Mouse (Mus musculus): ENCODE results near the gene Map9. TPM values are rescaled to one million over a fixed set of nuclear protein-coding genes. Genes with fewer than 3 reads are reported as not detected.
"Not testable (repeated sequence)": the region's sequence is repeated elsewhere in the genome, so short reads cannot be mapped to it uniquely, and the experiment has no call there.

The Map9 gene
- polyA plus RNA-seq, 1 experiment from 2014 or later = 0.06 TPM

DNA sequence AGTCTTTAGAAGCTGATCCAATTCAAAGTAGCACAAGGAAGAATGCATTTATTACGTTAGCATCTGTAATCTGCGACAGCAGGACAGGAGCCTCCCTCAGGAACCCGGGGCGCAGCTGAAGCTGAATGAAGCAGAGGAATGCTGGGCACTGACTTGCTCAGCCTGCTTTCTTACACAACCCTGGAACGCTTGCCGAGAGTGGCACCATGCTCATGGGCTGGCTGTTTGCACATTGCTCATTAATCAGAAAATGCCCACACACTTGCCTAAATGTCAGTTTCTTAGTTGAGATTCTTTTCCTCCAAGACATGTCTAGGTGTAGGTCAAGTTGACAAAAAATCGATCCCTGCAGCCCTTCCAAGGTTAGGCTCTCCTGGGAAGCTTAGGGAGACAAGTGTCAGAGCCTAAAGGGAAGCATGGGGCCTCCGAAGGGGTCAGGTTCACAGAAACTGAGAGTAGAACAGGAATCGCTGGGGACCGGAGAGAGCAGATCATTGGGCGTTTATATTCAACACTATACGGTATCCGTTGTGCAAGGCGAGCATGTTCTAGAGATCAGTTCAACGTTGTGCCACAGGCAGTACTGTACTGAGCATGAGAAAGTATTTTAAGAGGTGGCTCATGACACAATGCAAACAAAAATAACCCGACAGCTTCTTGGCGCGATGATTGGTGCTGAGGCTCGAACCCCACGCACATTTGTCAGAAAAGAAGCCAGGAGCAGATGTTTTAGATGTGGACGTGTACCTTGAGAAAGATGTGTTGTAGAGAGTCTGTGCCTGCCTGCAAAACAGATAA lies 11.4 kb downstream of the Map9 start:
- Histone ChIP-seq H3K79me2 (ENCODE audit: inconsistent target) (no peaks in the 10 kb centered on the region), H3K4me3 (ENCODE audit: inconsistent target) (no peak overlapping the region), H3K36me3 (ENCODE audit: inconsistent target) (no peaks in the 10 kb centered on the region), H3K27ac (no peak overlapping the region)
- WGBS (ENCODE audit: missing documents) = 89% methylated on average over 17 of the region's 21 CpGs

DNA sequence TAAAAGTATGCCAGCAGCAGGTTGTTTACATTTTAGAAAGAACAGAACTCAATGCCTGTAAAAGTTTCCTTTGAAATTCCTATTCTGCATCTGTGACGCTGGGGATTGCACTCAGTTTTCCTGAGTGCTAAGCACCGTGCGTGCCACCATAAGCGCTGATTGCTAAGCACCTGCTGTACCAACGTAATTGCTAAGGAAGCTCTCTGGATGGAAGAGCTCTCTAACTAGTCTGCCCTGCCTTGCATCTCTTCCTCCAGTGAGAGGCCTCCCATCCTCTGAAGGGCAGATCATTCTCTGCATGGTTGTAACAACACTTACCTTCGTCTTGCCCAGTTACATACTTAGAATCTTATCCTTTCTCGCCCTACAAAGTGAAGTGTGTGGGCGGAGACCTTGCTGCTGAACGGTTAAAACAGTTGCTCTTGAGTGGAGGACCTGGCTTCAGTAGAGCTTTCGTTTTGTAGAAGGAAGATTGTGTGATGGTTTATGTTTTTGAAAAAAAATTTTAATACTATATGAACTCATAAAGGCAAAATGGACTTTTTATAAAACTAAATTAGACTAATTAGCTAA lies 12.7 kb downstream of the Map9 start:
- Histone ChIP-seq H3K36me3 (ENCODE audit: inconsistent target) (no peaks in the 10 kb centered on the region), H3K27ac (no peak overlapping the region), H3K79me2 (ENCODE audit: inconsistent target) (no peaks in the 10 kb centered on the region), H3K4me3 (ENCODE audit: inconsistent target) (no peak overlapping the region)
- WGBS (ENCODE audit: missing documents) = 94% methylated on average over 9 of the region's 10 CpGs

DNA sequence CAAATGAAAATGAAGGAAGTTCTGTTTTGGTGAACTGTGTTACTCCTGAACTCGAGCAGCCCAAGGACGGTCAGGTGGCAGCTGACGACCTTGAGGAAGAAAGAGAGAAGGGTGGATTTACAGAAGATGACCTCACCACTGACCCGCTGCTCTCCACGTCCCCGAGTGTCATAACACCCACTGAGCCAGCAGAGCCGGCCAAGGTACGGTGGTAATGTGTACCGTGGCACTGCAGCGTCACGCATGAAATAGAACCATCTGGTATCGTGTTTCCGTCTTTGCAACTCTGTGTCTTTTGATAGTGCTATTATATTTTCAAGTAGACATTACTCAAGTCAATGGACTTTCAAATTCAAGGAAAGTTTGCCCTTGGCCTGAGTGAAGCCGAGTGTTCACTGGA lies 19.1 kb downstream of the Map9 start:
- no peak overlapping the region for H3K4me3 ChIP-seq (ENCODE audit: inconsistent target)
- no peaks in the 10 kb centered on the region for H3K36me3 ChIP-seq (ENCODE audit: inconsistent target)
- H3K79me2 ChIP-seq (ENCODE audit: inconsistent target) = no peaks in the 10 kb centered on the region
- WGBS (ENCODE audit: missing documents) = 95% methylated on average over 14 of the region's 14 CpGs
- no peak overlapping the region for H3K27ac ChIP-seq

DNA sequence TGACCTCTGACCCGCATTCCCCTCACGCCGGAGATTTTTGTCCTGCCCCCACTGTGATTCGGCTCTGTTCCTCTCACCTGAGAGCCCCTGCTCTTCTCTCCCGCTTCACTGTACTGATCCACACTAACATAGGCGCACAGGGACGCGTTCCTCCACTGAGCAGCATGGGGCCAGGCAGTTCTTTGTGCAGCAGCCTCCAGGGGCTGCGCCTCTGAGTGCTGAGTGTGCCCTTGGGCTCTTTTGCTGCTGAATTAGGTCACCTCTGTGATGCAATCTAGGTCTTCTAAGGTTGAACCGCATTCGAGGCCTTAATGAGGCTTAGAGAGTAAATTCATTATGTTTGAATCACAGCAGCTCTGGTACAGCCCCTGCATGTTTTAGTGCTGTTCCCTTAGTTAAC lies 24.5 kb downstream of the Map9 start:
- H3K4me3 ChIP-seq (ENCODE audit: inconsistent target) = no peak overlapping the region
- WGBS (ENCODE audit: missing documents) = 88% methylated on average over 11 of the region's 11 CpGs
- no peaks in the 10 kb centered on the region for H3K36me3 ChIP-seq (ENCODE audit: inconsistent target)
- H3K27ac ChIP-seq = no peak overlapping the region
- H3K79me2 ChIP-seq (ENCODE audit: inconsistent target) = no peaks in the 10 kb centered on the region

DNA sequence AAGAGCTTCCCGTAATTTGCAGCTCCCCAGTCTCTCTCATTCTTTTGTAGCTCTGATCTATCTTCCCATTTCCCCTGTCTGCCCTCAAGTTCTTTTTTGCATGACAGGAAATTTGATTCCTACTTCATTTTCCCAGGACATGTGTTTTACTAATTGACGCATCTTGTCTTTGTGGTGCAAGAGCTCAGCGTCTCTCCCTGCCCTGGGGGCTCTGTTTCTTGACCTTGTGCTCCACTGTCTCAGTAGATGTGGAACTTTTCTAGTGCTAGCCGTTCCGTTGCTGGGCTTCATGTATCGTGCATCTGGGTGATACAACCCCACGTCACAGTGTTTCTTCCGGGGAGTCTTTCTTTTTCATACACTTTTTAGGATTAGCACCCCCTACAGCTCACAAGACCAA lies 27.2 kb downstream of the Map9 start:
- WGBS (ENCODE audit: missing documents) = 99% methylated on average over 8 of the region's 8 CpGs

DNA sequence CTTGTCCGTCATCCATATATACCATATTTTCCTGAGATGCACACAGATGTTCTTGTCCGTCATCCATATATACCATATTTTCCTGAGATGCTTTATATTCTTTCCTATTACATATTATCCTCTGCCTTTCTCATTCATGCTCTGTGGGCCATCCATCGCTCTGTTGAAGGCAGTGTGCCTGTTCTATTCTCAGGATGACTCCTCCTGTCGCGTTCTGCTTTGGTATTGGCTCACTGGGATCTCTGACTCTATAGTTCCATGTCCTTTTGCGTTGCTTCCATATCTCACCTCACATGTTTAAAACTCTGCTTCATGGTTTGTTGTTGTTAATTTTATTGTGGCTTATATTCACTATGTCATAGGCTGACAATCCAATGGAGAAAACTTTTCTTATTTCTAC lies 48.0 kb downstream of the Map9 start:
- H3K27ac ChIP-seq = no peak overlapping the region
- no peaks in the 10 kb centered on the region for H3K79me2 ChIP-seq (ENCODE audit: inconsistent target)
- WGBS (ENCODE audit: missing documents) = 85% methylated on average over 6 of the region's 6 CpGs
- no peak overlapping the region for H3K4me3 ChIP-seq (ENCODE audit: inconsistent target)
- no peaks in the 10 kb centered on the region for H3K36me3 ChIP-seq (ENCODE audit: inconsistent target)

More for the DNA sequence above, 27.2 kb downstream of the Map9 start:
- no peaks in the 10 kb centered on the region for H3K36me3 ChIP-seq (ENCODE audit: inconsistent target)
- H3K79me2 ChIP-seq (ENCODE audit: inconsistent target) = no peaks in the 10 kb centered on the region
- H3K4me3 ChIP-seq (ENCODE audit: inconsistent target) = no peak overlapping the region
- H3K27ac ChIP-seq = no peak overlapping the region

DNA sequence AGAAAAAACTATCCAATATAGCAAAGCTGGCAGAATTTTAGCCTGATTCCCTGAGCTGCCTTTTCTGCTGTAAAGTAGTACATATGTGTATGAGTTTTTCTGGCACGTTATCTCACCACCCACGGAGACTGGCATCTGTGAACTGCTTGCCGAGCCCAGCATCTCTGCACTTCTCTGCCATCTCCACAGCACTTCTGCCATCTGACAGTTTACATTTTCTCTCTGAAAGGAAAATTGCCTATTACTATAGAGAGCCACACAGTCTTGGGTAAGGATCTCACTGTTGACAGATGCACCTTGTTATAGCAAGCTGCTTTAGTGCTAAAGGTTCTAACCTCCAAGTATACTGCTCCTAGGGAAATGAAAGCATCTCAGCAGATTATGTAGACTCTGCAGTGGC lies 48.5 kb downstream of the Map9 start:
- no peaks in the 10 kb centered on the region for H3K36me3 ChIP-seq (ENCODE audit: inconsistent target)
- H3K79me2 ChIP-seq (ENCODE audit: inconsistent target) = no peaks in the 10 kb centered on the region
- no peak overlapping the region for H3K27ac ChIP-seq
- no peak overlapping the region for H3K4me3 ChIP-seq (ENCODE audit: inconsistent target)
- WGBS (ENCODE audit: missing documents) = 94% methylated on average over 3 of the region's 3 CpGs

DNA sequence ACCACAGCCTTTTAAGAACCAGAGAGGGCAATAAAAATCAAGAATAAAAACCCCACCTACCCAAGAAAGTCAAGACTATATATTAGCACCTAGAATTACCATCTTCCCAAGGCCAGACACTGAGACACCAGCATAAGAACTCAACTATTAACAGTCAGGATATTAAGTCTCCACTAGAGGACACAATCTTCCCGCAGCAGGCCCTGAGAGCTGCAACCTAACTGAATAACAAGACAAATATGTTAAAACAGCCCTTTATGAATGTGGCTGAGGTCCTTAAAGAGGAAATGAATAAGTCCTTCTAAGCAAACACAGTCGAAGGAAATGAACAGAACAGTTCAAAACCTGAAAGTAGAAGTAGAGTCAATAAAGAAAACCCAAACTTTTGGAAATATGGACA lies 49.6 kb downstream of the Map9 start:
- Histone ChIP-seq H3K79me2 (ENCODE audit: inconsistent target) (no peaks in the 10 kb centered on the region), H3K4me3 (ENCODE audit: inconsistent target) (no peak overlapping the region)
- 48% methylated on average over 2 of the region's 2 CpGs for WGBS (ENCODE audit: missing documents)

DNA sequence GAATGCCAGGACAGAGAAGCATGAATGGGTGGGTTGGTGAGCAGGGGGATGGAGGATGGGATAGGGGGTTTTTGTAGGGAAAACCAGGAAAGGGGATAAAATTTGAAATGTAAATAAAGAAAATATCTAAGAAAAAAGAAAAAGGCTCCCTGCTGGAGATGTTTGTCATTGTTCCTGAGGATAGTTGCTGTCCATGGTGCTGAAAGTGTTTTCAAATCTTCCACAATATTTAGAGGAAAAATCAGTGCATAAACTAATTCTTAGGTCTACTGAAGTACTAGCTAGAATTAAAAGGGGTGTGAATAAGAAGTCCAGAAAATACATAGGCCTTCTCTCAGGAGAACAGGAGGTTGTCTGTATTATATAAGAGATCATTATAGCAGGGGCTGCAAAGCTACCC lies 54.6 kb downstream of the Map9 start:
- Histone ChIP-seq H3K36me3 (ENCODE audit: inconsistent target) (no peaks in the 10 kb centered on the region), H3K79me2 (ENCODE audit: inconsistent target) (no peaks in the 10 kb centered on the region), H3K4me3 (ENCODE audit: inconsistent target) (no peak overlapping the region), H3K27ac (no peak overlapping the region)

More for the DNA sequence above, 49.6 kb downstream of the Map9 start:
- H3K36me3 ChIP-seq (ENCODE audit: inconsistent target) = no peaks in the 10 kb centered on the region
- H3K27ac ChIP-seq = no peak overlapping the region

DNA sequence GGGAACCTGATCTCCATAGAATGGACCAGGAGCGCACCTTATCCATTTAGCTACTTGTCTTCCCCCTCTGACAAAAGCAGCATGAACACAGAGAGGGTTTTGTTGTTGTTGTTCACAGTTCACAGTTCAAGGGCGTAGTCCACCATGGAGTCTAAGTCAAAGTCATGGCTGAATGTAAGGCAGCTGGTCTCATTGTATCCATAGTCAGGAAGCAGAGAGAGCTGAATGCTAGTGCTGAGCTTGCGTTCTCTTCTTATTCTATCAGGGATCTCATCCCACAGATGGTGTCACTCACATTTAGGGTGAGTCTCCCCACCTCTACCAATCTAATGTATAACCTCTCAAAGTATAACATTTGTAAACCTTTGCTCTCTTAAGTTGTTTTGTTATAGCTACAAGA lies 60.1 kb downstream of the Map9 start:
- Histone ChIP-seq H3K4me3 (ENCODE audit: inconsistent target) (no peak overlapping the region), H3K79me2 (ENCODE audit: inconsistent target) (no peaks in the 10 kb centered on the region), H3K36me3 (ENCODE audit: inconsistent target) (no peaks in the 10 kb centered on the region), H3K27ac (no peak overlapping the region)
- 74% methylated on average over 3 of the region's 3 CpGs for WGBS (ENCODE audit: missing documents)

DNA sequence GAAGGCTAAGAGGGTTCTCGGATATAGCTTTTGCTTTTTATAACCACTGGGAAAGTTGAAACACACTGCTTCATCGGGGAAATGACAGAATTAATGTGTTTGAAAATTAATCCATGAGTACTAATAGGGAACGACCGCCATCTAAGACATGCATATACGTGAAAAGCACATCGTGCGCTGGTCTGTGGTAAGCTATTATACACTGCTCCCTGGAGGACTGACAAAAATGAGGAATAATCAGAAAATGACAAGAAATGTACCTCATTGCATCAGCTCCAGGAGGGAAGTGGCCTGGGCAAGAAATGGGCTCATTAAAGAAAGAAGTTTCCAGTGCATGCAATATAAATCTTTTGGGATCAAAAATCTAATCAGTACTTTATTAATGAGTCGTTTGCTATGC lies 77.5 kb downstream of the Map9 start:
- Histone ChIP-seq H3K36me3 (ENCODE audit: inconsistent target) (no peaks in the 10 kb centered on the region), H3K79me2 (ENCODE audit: inconsistent target) (no peaks in the 10 kb centered on the region)
- WGBS (ENCODE audit: missing documents) = 88% methylated on average over 8 of the region's 8 CpGs

DNA sequence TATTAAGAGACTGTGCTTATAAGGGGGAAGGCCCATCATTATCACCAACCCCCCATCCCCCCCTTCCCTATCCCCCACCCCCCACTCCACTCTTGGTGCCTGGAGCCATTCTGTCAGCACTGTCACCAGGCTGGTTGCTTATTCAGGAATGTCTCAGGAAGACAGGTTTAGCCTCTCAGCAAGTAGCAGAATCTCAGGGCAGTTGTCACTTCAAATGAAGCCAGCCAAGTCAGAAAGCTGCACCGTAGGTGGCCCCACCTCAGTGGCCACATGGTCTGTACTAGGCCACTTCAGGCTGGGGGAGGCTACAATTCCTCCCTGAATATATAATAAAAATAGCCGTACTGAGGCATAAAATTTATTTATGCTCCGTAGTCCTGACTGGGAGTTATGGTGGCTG lies 83.1 kb downstream of the Map9 start:
- Histone ChIP-seq H3K36me3 (ENCODE audit: inconsistent target) (no peaks in the 10 kb centered on the region), H3K79me2 (ENCODE audit: inconsistent target) (no peaks in the 10 kb centered on the region), H3K4me3 (ENCODE audit: inconsistent target) (no peak overlapping the region), H3K27ac (no peak overlapping the region)
- WGBS (ENCODE audit: missing documents) = 54% methylated on average over 3 of the region's 3 CpGs

More for the DNA sequence above, 77.5 kb downstream of the Map9 start:
- no peak overlapping the region for H3K27ac ChIP-seq
- H3K4me3 ChIP-seq (ENCODE audit: inconsistent target) = no peak overlapping the region

DNA sequence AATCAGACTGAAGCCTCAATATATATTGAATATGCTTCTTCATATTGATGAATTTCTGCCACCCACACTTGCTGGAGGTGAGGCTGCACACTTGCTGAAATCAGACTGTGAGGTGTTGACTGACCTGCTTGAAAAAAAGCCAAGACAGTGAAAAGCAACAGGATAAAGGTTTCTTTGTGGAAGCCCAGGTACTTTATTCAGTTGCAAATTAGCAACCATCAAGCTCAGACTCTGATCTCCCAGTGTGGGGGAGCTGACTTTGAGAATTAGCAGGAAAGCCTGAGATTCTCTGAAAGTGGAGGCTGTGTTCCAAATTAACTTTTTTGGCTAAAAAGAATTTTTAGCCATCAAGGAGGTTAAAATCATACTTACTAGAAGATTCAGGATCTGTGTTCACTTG lies 83.8 kb downstream of the Map9 start:
- not testable (repeated sequence) for H3K79me2 ChIP-seq (ENCODE audit: inconsistent target); H3K36me3 ChIP-seq (ENCODE audit: inconsistent target); H3K4me3 ChIP-seq (ENCODE audit: inconsistent target); H3K27ac ChIP-seq
